Mouse (Mus musculus) embryonic facial prominence, embryonic 12.5 days (tissue): ENCODE data around the gene Pdk2. TPM values are rescaled to one million over a fixed set of nuclear protein-coding genes. Genes with fewer than 3 reads are reported as not detected.
A peak's percentile ranks its signal among the peaks of the same experiment; 100 is the strongest.

Experiments
- ATAC-seq: fragments of 200-750 bp; cut with Nextera tagmentation; 2 replicates; pipeline ENCODE4 v1.8.0; 2017; ENCODE audit not compliant: insufficient number of reproducible peaks, insufficient read depth, low FRiP score, low TSS enrichment
- H3K27ac ChIP-seq: fragments of 300-500 bp; sonication (generic); 2 replicates; pipeline ENCODE4 v1.5.1; 2016; ENCODE audit warnings: mild to moderate bottlenecking
- H3K27me3 ChIP-seq: fragments of 300-500 bp; sonication (generic); 2 replicates; pipeline ENCODE4 v1.6.1; 2016; ENCODE audit warnings: mild to moderate bottlenecking, moderate library complexity
- H3K36me3 ChIP-seq: fragments of 300-500 bp; sonication (generic); 2 replicates; pipeline ENCODE4 v1.6.1; 2016; ENCODE audit warnings: mild to moderate bottlenecking
- H3K4me1 ChIP-seq: fragments of 300-500 bp; sonication (generic); 2 replicates; pipeline ENCODE4 v1.6.1; 2016
- H3K4me2 ChIP-seq: fragments of 300-500 bp; sonication (generic); replicated peaks from 2 replicates; pipeline ENCODE4 v1.6.1; 2016; ENCODE audit warnings: mild to moderate bottlenecking, moderate library complexity
- H3K4me3 ChIP-seq: fragments of 300-500 bp; sonication (generic); 2 replicates; pipeline ENCODE4 v1.5.1; 2016; ENCODE audit warnings: mild to moderate bottlenecking
- H3K9ac ChIP-seq: fragments of 300-500 bp; sonication (generic); 2 replicates; pipeline ENCODE4 v1.6.1; 2016; ENCODE audit warnings: mild to moderate bottlenecking, moderate library complexity
- H3K9me3 ChIP-seq: fragments of 300-500 bp; sonication (generic); 2 replicates; pipeline ENCODE4 v1.6.1; 2016; ENCODE audit warnings: mild to moderate bottlenecking, moderate library complexity
- WGBS: fragments of 180-500 bp; shearing (Covaris S2); methylation state at CpG from one replicate; pipeline ENCODE4 v1.1.7; 2016; 5-methylcytosine and 5-hydroxymethylcytosine counted together
- polyA plus RNA-seq: library from polyadenylated mRNA; unstranded; fragments of >200 nt; fragmentation: Nextera tagmentation; extraction: Ambion mirVana; gene quantifications from 2 replicates; pipeline ENCODE4 v1.2.1, GENCODE M21; 2016

Gene Pdk2
- polyA plus RNA-seq, 1 experiment from 2014 or later = 30.4 TPM

- ATAC-seq = no peak
- Histone ChIP-seq H3K36me3 (no peaks in the 10 kb centered on the region), H3K4me1 (peaks cover 38% of the 10 kb centered on the region), H3K4me3 (no peak overlapping the region), H3K4me2 (no peak overlapping the region), H3K27ac (no peak overlapping the region), H3K9ac (no peak overlapping the region), H3K9me3 (no peaks in the 10 kb centered on the region), H3K27me3 (peaks cover 44% of the 10 kb centered on the region)
- WGBS = 30% methylated on average over 7 of the region's 7 CpGs
Measured at GRCm38 (mm10) chr11:95077956-95078355, 36.8 kb upstream of the Pdk2 start.

- Histone ChIP-seq H3K9me3 (no peaks in the 10 kb centered on the region), H3K4me3 (peak within 1 kb of the TSS; percentile 56), H3K27me3 (peaks cover 44% of the 10 kb centered on the region), H3K36me3 (no peaks in the 10 kb centered on the region), H3K4me1 (peaks cover 38% of the 10 kb centered on the region), H3K4me2 (peak within 1 kb of the TSS; percentile 95), H3K27ac (peak within 1 kb of the TSS; percentile 37; the same call in 1 of the 2 replicates), H3K9ac (peak within 1 kb of the TSS; percentile 56)
- 1% methylated on average over 47 of the region's 51 CpGs for whole genome bisulfite sequencing
- peak; percentile 73 for ATAC-seq
Measured at GRCm38 (mm10) chr11:95076536-95077111, 35.5 kb upstream of the Pdk2 start, which contains the start of gene Itga3. Gene Itga3 (minus strand): TSS chr11:95076801.

- H3K36me3 ChIP-seq = no peaks in the 10 kb centered on the region
- peak overlapping the region; percentile 95 for H3K4me2 ChIP-seq
- peaks cover 44% of the 10 kb centered on the region for H3K27me3 ChIP-seq
- peak; percentile 54 for ATAC-seq
- peak overlapping the region; percentile 37; the same call in 1 of the 2 replicates for H3K27ac ChIP-seq
- no peaks in the 10 kb centered on the region for H3K9me3 ChIP-seq
- peaks cover 40% of the 10 kb centered on the region for H3K4me1 ChIP-seq
- H3K9ac ChIP-seq = peak overlapping the region; percentile 56
- WGBS = 2% methylated on average over 42 of the region's 42 CpGs
- peak overlapping the region; percentile 56 for H3K4me3 ChIP-seq
Measured at GRCm38 (mm10) chr11:95076041-95076535, 34.9 kb upstream of the Pdk2 start.

- H3K4me1 ChIP-seq = peaks cover 40% of the 10 kb centered on the region
Measured at GRCm38 (mm10) chr11:95075197-95076040, 34.3 kb upstream of the Pdk2 start.

GRCm38 (mm10) chr11:95074694-95075093 lies 33.5 kb upstream of the Pdk2 start:
- Histone ChIP-seq H3K36me3 (no peaks in the 10 kb centered on the region), H3K27ac (no peak overlapping the region), H3K4me2 (peak overlapping the region; percentile 95), H3K4me1 (peaks cover 35% of the 10 kb centered on the region), H3K9ac (no peak overlapping the region), H3K27me3 (peaks cover 40% of the 10 kb centered on the region), H3K4me3 (peak overlapping the region; percentile 56; the same call in 1 of the 2 replicates), H3K9me3 (no peaks in the 10 kb centered on the region)
- ATAC-seq = no peak
- WGBS = 72% methylated on average over 4 of the region's 4 CpGs

More at GRCm38 (mm10) chr11:95075197-95076040, 34.3 kb upstream of the Pdk2 start:
- H3K4me2 ChIP-seq = peak overlapping the region; percentile 95
- H3K9ac ChIP-seq = peak overlapping the region; percentile 56; the same call in 1 of the 2 replicates
- no peaks in the 10 kb centered on the region for H3K9me3 ChIP-seq
- H3K27ac ChIP-seq = peak overlapping the region; percentile 42
- H3K27me3 ChIP-seq = peaks cover 44% of the 10 kb centered on the region
- H3K36me3 ChIP-seq = no peaks in the 10 kb centered on the region
- ATAC-seq = no peak
- H3K4me3 ChIP-seq = peak overlapping the region; percentile 56
- WGBS = 4% methylated on average over 19 of the region's 19 CpGs

GRCm38 (mm10) chr11:95073835-95074234 lies 32.7 kb upstream of the Pdk2 start:
- H3K9me3 ChIP-seq = no peaks in the 10 kb centered on the region
- no peak overlapping the region for H3K27ac ChIP-seq
- H3K4me2 ChIP-seq = no peak overlapping the region
- ATAC-seq = no peak
- peaks cover 30% of the 10 kb centered on the region for H3K4me1 ChIP-seq
- no peak overlapping the region for H3K4me3 ChIP-seq
- no peaks in the 10 kb centered on the region for H3K36me3 ChIP-seq
- 65% methylated on average over 4 of the region's 4 CpGs for WGBS
- peaks cover 38% of the 10 kb centered on the region for H3K27me3 ChIP-seq
- H3K9ac ChIP-seq = no peak overlapping the region

GRCm38 (mm10) chr11:95072804-95073203 lies 31.6 kb upstream of the Pdk2 start:
- 73% methylated on average over 5 of the region's 5 CpGs for WGBS
- Histone ChIP-seq H3K4me1 (peaks cover 27% of the 10 kb centered on the region), H3K4me2 (no peak overlapping the region), H3K4me3 (no peak overlapping the region), H3K9me3 (no peaks in the 10 kb centered on the region), H3K9ac (no peak overlapping the region), H3K27ac (no peak overlapping the region), H3K27me3 (peaks cover 36% of the 10 kb centered on the region), H3K36me3 (no peaks in the 10 kb centered on the region)
- ATAC-seq = no peak

GRCm38 (mm10) chr11:95072136-95072535 lies 31.0 kb upstream of the Pdk2 start:
- peaks cover 20% of the 10 kb centered on the region for H3K4me1 ChIP-seq

GRCm38 (mm10) chr11:95071266-95071665 lies 30.1 kb upstream of the Pdk2 start:
- 57% methylated on average over 7 of the region's 7 CpGs for WGBS
- Histone ChIP-seq H3K27ac (no peak overlapping the region), H3K4me1 (peaks cover 19% of the 10 kb centered on the region)

More at GRCm38 (mm10) chr11:95072136-95072535, 31.0 kb upstream of the Pdk2 start:
- no peak overlapping the region for H3K4me3 ChIP-seq
- H3K9ac ChIP-seq = no peak overlapping the region
- no peak for ATAC-seq
- no peak overlapping the region for H3K27ac ChIP-seq
- no peak overlapping the region for H3K4me2 ChIP-seq
- H3K36me3 ChIP-seq = no peaks in the 10 kb centered on the region
- H3K9me3 ChIP-seq = no peaks in the 10 kb centered on the region
- H3K27me3 ChIP-seq = peaks cover 31% of the 10 kb centered on the region
- WGBS = 71% methylated on average over 7 of the region's 8 CpGs

GRCm38 (mm10) chr11:95070140-95071107 lies 29.3 kb upstream of the Pdk2 start:
- no peak overlapping the region; the same call in 1 of the 2 replicates for H3K27ac ChIP-seq
- H3K4me1 ChIP-seq = peaks cover 10% of the 10 kb centered on the region
- H3K4me2 ChIP-seq = no peak overlapping the region
- no peak for ATAC-seq
- no peak overlapping the region for H3K9ac ChIP-seq
- H3K4me3 ChIP-seq = no peak overlapping the region
- peaks cover 14% of the 10 kb centered on the region for H3K27me3 ChIP-seq
- 57% methylated on average over 8 of the region's 8 CpGs for WGBS
- H3K36me3 ChIP-seq = no peaks in the 10 kb centered on the region
- no peaks in the 10 kb centered on the region for H3K9me3 ChIP-seq

More at GRCm38 (mm10) chr11:95071266-95071665, 30.1 kb upstream of the Pdk2 start:
- no peaks in the 10 kb centered on the region for H3K9me3 ChIP-seq
- no peak for ATAC-seq
- no peak overlapping the region for H3K4me2 ChIP-seq
- H3K4me3 ChIP-seq = no peak overlapping the region
- peaks cover 23% of the 10 kb centered on the region for H3K27me3 ChIP-seq
- no peaks in the 10 kb centered on the region for H3K36me3 ChIP-seq
- H3K9ac ChIP-seq = no peak overlapping the region
